Mouse (Mus musculus): ENCODE data around the gene Batf3.

GRCm38 (mm10) chr1:191072329-191072913 lies 25.2 kb upstream of the Batf3 start:
- TF ChIP-seq CTCF (IDR thresholded peaks at IDR 0.05; ENCODE audit: low read depth) (no peak), EP300 (IDR thresholded peaks at IDR 0.05; ENCODE audit: low read depth) (no peak)

Measured in liver, postnatal 0 days (tissue).